Mouse (Mus musculus) right cerebral cortex, postnatal 14 days (tissue): ENCODE data around the gene Cox10.

Source experiments
- DNase-seq: peaks from one replicate; pipeline ENCODE4 v3.0.0; 2022

The Cox10 gene

DNA sequence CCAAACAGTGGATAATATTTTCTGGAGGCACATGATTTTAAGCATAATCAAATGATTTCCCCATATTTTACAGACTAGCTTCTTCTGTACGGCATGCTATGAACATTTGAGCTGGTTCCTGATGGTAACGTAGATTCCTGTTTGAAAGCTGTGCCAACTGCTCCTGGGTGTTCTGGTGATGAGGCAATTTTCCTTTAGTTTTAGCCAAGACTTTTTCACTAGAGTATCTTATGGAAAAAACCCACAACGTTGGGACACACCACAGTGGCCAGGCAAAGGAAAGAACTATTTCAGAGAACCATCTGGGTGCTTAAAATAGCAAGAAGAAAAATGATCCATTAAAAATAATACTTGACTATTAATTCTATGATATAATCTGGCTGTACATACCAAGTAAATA is 35.2 kb downstream of the Cox10 start:
- no peak for DNase-seq

DNA sequence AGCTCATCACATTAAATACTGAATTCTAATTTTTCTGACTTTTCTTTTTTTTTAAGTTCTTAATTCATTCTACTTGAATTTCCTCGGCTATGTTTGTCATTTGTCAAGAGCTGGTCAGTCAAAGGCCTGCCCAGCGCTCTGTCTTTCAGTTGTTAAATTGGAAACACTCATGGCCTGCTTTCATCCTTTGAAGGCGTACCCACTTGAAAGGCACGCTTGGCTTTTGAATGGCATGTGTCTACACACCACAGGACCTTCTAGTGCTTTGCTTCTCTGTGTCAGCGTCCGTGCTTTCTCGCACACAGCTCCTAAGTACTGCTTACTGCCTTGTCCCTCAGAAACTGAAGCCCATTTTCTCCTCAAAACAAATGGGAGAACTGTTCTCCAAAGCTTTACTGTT is 38.0 kb downstream of the Cox10 start:
- DNase-seq: no peak

DNA sequence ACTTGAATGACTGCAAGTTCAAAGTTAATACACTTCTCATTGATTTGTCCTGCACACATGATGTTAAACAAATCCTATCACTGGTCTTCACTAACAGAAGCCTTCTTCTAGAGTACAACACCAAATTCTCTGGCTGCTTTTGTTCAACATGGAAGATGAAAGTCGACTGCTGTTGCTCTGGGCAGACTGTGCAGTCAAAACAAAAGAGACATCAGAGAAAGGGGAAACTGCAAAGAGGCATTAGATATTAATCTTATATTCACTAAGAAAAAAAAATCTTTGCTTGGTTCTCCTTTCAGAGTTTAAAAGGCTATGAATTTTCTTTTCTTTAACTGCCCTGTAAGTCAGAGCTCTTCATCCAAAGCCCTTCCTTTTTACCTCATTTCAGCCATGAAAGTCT is 39.7 kb downstream of the Cox10 start:
- DNase-seq: no peak

DNA sequence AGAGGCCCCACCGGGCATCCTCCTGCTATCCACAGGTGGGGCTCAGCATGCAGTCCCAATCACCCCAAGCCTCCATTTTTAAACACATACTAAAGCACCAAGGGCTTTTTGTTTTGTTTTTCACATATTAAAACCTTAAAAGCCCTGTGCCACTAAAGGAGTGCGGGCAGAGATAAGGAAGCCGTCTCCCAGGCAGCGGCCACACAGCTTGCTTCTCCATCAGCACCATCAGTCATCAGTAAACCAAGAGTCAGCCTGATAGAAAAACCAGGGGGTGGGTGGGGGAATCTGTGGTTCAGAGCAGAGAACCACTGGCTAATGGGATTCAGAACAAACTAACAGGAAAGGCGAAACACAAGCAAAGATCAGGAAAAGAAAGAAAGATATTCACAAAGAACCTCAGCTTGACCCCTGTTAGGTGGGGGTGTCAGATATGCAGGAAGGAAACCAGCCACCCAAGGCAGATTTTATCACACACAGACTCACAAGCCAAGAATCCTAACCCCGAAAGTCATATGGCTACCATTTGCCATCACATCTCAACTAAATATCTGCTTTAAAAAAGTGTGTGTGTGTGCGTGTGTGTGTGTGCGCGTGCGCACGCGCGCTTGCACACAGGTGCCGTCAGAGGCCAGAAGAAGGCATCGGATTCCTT is 41.7 kb downstream of the Cox10 start:
- no peak for DNase-seq

DNA sequence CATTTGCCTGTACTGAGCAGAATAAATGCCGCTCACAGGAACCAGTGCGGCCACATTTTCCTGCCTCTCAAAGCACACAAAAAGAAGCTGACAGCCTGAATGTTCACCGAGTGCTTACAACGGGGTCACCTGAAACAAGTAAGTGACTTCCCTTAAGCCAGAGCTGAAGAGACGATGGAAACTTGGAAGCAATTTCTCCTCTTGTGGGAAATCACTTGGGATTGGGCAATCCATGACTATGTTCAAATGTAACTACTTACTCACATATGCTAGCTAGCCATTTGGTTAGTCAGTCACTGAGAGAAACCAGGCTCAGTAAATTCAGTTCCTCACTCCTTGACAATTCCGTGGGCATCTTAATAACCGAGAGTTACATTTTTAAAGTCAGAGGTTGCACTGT is 43.0 kb downstream of the Cox10 start:
- DNase-seq: no peak

DNA sequence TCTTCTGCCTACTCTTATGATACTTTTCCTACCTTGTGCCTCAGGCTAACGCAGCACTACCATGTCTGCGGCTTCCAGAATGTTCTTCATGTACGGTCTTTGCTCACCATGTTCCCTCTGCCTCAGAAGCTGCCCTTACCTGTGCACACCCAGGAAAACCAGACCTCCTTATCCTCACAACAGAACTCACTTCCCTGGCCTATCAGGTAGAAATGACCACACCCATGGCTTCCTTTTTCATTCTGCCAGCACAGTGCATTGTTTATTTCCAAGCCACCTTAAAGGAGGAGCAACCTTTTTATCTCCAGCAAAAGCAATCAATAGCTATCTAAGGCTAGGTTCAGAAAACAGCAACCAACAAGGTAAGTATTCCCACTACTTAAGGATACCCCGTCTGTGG is 43.6 kb downstream of the Cox10 start:
- no peak for DNase-seq

DNA sequence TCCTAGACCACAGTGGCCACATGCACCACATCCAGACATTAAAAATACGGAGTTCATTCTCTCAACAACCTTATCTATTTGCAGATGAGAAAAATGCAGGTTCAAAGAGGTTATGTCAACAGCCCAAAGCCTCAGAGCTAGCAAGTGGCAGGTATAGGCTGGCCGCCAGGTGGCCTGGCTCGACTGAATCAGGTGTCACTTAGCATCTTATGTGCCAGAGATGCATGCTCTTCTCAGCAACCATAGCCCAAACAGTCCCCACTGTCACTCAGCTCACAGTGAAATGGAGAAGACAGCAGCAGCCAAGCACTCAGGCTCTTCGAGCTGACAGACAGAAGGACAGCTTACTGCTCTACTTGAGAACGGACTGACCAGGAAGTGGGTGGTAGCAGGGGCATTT is 44.6 kb downstream of the Cox10 start:
- DNase-seq: no peak

DNA sequence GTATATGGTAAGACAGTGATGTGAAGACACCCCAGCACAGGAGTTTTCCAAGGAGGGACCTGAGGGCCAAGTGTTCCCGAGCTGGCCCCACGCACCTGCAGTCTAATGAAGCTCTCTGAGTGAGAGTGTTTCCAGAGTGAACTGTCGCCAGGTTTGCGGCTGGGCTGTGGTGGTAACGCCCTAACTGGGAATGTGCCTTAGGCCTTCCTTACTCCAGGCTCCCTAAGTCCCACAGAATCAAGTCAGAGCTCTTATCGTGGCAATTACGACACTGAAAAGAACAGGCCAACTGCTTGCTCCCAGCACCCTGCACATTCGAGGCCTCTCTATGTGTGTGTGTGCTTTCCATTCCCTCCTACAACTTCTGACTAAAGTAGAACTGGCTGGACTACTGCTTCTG is 51.8 kb downstream of the Cox10 start:
- DNase-seq: no peak

DNA sequence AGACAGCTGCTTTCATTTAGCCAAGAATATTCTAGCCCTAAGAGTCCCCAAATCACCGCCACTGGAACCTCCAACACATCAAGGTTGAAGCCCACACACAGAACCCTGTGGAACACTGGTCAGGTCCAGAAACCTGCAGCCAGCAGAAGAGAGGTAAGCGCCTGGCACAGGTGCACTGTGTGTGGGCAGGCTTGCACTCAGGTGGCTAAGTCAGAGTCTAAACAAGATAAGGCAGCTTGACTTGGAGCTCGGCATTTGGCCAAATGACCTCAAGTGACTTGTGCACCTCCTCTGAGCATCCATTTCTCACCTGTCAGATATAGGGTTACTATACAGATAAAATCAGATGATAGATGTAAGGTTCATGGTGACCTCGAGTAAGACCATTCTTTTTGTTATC is 53.4 kb downstream of the Cox10 start:
- no peak for DNase-seq

DNA sequence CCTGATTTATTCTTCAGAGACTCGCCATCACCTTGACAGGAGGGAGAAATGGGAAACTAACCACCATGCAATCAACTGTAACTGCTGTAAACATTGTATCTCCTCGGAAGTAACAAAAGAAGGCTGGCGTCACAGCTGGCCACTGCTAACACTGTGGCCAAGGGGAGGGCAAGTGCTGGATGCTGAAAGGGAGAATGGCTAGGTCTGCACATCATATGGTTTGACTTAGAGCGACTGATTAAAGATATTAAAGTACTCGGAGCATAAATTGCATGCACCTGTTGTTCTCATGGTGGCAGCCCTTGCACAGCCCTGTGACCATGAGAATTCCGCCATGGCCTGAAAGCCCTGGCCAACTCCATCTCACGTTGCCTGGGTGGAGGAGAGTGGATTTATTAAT is 54.7 kb downstream of the Cox10 start:
- no peak for DNase-seq

DNA sequence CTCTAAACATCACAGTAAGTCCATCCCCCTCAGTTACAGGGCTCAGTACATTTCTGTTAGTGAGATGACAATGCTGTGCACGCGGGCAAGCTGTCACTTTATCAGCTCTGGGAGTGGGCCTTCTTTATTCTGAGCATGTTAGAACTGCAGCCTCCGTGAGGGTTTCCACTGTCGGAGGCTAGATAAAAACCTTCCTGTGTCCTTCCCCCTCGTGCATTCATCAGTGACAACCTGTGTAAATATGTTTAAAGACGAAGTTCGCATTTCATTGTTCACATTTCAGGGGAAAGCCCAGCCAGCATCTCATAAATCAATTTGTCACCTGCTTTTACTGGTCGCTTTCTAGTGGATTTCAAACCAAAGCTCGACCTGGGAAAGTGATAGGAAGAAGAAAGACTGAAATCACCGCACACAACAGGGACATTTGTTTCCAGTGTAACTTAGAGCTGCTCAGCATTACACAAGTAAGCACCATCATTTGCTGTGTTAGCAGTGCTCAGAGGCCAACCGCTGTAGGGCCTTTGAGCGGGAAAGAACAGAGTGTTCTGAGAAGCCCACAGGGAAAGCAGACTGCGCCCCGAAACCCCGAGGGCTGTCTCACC is 55.8 kb downstream of the Cox10 start:
- no peak for DNase-seq

DNA sequence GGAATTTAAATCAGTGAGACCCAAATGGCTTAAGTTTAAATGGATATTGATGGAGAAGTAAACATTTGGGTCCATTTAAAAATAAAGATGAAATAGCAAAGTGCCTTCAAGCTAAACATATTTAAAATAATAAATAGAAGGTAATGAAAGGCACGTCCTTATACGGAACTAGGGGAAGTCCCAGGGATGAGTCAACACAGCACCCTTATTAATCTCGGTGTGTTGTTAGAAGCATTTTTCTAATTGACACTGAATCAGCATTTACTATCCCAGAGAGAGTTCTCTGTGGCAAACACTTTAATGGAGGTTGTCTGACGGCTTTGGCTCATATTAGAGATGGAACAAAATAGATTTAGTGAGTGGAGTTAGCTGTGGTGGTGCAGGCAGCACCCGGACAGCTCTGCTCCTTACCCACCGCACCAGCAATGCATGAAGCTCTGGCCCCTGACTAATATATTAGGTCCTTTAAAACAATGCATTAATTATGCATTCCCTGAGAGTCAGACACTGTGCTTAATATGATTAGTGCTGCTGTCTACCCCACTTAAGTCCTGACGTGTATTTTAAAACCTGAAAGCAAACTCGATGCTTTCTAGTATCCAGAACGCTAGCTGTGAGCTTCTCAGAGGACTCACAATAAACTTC is 56.7 kb downstream of the Cox10 start:
- DNase-seq: no peak

DNA sequence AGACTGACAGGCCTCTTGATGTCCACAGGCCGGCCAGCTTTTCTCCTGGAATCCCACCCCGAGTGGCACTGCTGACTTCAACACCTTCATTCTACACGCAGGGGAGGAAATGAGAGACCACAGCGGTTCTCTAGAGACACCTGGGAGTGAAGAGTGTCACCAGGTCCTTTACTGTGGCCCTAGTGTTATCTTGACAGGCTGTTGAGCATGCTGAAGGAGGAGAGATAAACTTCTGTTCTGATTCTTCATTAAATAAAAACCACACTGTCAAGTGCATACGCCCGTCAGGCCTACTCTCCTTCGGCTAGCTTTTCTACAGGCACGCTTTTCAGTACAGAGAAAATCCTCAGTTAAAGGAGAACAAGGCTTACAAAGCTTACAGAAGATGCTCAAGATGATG is 60.0 kb downstream of the Cox10 start:
- no peak for DNase-seq

DNA sequence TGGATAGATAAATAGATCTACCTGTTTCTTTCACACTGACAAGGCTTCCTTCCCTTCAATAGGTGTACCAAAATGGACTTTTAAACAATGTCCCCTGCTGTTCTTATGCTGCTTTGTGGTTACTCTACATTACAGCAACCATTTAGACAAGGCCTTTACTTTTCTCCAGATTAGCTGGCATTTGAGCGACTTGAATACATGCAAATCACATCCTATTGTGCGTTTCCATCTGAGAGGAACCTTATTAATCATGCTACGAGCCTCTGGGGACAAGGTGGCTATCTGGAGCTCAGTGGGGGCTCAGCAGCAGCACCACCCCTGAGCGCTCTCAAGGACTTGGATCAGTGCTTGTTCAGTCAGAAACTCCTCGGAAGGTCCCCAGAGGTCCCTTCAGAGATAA is 61.1 kb downstream of the Cox10 start:
- DNase-seq: no peak

DNA sequence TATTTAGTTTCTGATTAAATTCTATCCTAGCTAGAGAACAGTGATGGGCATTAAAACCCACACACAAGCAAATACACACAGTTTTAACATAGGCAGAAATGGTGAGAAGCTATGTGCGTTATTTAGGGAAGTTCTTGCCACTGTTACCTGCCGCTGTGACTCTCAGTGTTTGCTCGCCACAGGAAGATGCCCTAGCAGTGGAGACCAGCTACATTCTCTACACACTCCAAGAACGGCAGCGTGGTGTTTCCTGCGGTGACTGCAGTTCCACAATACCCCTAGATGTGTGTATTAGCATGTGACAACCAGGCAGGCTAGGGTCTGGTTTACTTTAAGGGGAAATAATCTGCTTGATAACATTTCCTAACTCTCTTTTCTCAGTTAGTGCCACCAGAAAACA is 64.0 kb downstream of the Cox10 start:
- no peak for DNase-seq

DNA sequence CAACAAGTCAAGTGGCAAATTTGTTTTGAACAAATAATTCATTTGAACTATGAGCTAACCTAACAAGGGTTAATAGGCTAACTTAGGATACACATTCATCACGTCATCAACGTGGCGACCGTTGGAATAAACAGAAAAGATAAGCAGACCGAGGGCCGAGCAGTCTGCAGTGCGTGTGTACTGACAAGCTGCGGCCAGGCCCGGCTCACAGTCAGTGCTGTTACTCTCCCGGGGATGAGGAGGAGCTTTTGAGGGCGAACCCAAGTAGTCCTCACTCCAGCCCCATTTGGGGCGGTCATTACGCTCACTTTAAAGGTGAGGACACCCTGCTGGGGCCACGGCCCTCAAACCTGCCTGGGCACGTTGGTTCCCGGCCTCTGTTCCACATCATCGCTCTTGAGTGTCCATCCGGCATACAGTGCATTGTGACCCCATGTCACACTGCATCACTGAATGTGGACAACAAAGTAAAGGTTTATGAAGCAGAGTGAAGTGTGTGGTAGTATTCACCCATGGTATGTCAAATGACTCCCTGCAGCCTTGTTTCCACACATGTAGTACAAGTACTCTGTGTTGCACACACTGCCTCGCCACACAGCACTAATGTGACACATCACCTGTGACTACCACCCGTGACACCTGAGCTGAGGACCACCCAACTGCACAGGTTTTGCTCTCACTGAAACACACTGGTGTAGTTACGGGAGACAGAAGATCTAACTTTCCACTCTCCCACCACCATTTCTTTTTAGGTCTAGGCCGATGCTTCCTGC is 68.4 kb downstream of the Cox10 start:
- no peak for DNase-seq

DNA sequence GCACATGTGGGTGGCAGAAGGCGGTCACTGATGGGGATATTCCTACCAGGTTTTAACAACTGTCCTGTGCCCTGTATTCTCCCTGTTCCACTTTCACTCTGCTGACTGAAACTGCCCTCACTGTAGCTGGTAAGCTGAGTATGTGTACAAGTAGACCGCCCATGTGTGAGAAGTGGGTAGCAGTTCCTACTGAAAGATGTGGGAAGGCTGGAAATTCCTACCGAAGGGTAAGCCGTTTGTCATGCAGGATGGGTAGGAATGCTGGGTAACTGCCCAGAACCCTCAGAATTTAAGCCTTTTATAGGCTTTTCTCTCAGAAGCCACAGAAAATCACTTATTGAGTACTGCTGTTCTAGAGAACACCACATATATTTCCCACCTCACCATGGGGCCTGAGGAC is 75.1 kb downstream of the Cox10 start:
- DNase-seq: no peak

DNA sequence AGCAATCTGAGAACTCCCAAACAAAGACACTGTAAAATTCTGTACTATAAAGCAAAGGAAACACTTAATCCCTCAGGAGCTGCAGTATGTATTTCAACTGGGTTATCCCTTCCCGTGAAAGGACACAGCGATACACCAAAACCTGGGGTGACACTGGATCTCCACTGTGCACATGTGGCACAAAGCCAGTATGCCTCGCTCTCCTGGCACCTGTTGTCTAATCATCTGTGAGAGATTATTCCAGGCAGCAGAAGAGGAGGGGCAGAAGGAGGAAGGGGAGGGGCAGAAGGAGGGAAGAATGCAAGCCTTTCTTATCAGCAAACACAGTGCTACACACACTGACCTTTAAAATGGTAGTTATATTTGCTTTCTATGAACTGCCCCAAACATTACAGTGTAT is 75.8 kb downstream of the Cox10 start:
- no peak for DNase-seq

DNA sequence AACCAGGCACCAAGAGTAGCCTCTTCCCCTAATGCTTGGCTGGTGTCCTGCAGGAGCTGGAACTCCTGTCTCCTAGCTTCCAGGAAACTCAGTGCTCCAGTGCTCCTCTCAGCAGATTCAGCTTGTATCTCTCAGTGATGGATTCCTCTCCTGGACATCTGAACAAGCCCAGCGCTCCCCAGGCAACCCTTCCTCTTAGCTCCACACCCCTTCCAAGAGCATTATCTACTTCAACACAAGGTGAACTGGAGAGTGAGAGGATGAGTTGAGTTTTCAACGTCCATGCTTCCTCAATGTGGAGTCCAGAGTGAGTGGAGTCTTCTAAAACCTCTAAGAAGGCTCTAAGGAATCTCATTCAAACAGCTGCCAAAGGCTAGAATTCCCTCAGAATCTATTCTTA is 76.6 kb downstream of the Cox10 start:
- DNase-seq: no peak

DNA sequence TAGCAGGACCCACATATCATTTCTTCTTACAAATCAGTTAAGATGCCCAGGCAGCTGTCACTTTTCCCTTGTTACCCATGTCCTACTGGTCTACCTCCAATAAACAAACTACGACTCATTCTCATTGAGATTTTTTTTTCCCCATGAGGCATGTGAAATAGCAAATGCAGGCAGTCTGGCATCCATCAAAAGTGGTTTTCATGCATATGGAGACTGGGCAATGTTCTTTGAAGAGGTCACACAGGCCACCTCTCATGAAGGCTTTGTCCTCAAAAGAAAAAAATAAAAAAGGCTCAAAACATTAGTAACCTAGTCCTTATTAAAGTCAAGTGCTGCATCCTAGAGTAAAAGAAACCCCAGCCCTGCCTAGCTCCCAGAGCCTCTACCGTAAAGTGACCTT is 78.2 kb downstream of the Cox10 start:
- no peak for DNase-seq

DNA sequence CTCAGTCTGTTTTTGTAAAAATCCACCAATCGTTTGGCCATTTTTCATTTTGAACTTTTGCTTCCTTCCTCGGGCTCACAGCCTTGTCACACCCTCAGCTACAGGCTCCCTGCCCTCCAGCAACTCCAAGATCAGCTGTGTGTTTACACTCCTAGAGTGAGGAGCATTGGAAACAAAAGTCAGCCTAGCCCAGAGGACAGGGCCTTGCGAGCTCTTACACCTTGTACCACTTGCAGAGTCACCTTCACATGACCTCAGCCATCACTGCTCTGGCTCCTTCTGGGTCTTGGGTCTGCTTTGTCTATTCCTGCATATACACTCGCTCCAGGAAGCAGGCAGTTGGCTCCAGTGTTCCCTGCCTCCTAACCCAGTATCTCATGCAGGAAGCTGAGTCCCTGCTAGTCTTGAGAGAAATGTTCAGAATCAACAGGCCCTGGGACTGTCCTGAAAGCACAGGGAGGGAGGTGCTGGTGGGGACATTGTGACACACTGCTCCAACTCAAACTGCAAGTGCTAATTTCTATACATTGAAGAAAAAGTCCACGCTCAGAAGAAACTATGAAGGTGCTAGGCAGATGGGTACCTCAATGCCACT is 79.0 kb downstream of the Cox10 start:
- DNase-seq: no peak

DNA sequence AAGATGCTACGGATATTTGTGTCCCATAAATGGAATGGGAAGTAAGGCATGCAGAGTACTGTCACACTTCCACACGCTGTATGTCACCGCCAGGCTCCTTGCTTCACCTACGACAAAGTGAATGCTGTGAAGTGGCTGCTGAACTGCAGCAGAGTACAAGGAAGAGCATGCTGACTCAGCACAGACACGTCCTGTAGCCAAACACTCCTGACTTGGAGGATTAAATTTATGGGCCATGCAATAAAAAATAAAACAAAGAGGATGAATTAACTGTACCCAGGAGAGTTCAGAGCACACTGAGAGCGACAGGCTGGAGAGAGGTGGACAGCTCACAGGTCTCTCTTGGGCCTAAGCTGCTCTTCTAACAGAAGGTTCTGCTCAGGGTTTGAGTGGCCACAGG is 79.8 kb downstream of the Cox10 start:
- no peak for DNase-seq

DNA sequence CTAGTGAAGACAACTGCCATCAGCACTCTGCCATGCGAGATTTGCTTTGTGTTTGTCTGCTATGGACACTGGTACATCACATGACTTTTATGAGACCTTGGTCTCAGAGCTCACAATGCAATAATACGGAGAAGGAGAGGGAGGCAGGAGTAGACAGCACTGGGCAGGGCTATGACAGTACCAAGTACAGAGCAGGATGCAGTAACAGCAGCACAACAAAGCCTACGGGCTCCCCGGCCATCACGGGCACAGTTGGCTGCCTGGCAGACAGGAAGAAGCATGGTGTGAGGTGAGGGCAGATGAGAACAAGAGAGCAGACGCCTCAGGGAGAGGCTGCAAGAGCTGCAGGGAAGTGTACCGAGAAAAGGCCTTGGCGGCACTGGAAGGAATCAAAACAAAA is 87.3 kb downstream of the Cox10 start:
- no peak for DNase-seq

DNA sequence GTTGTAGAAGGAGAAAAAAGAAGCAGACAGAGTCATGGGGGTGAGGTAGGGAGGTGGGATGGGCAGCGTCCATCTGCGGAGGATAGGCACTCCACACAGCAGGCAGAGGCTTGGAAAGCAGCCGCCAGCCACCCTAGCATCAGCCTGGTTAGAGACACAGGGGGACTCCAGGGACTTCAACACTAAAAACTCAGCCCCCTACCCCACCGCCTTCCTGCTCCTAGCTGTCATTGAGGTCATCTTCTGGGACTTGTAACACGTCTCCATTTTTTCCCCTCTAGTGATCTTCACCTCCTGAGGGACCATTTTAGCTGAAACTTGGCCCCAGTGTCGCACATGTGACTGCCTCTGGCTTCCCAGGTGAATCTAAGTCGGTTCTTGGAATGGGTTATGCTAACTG is 88.5 kb downstream of the Cox10 start:
- DNase-seq: no peak
